Mouse (Mus musculus) mouse trophoblast stem cell (cell line): ENCODE results near the gene Als2cl.

Experiments
- in situ Hi-C, 2 experiments: fragments of 300-500 bp; cut with MseI, MboI; formaldehyde crosslinking; loops; 2 replicates in 1 of 2; 3 replicates in 1 of 2; pipeline ENCODE4 v1.15.1; 2025

Als2cl gene

DNA sequence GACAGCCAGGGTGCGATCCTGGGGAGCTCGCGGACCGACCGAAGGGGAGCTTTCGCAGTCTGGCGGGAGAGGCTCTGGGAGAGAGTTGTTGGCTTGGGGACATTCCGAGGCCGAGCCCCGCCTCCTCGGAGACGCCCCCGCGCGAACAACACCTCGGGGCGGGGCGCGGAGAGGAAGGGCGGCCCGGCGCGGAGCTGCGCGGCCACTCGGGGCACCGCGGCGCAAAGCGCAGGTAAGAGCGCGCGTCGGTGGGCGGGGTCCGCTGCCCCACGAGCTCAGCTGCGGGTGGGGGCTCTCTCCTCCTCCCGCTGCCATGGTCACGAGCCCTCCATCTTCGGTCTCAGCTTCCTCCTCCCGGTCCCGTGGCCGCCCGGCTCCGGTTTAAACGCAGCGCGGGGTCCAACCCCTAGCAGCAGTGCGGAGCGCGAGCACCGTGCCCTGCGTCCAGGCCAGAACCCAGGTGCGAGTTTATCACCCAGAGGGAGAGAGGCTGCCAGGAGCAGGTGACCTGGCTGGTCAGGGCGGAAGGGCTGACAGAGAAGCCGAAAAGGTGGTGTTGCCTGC lies 410 bp downstream of the Als2cl start, which contains the start of gene Tmie:
Tmie (minus strand) TSS at position 116 of the 564 bp plus-strand sequence.
- in situ Hi-C loops: loop anchor here (10.0 kb wide), 2 partner anchors 95 to 155 kb away; no protein-coding TSS in a partner anchor

- in situ Hi-C loops: no loop called here
Measured at GRCm38 (mm10) chr9:110880772-110881171, 1.1 kb downstream of the Als2cl start.

- in situ Hi-C loops: no loop called here
Measured at GRCm38 (mm10) chr9:110881953-110882352, 2.3 kb downstream of the Als2cl start.

DNA sequence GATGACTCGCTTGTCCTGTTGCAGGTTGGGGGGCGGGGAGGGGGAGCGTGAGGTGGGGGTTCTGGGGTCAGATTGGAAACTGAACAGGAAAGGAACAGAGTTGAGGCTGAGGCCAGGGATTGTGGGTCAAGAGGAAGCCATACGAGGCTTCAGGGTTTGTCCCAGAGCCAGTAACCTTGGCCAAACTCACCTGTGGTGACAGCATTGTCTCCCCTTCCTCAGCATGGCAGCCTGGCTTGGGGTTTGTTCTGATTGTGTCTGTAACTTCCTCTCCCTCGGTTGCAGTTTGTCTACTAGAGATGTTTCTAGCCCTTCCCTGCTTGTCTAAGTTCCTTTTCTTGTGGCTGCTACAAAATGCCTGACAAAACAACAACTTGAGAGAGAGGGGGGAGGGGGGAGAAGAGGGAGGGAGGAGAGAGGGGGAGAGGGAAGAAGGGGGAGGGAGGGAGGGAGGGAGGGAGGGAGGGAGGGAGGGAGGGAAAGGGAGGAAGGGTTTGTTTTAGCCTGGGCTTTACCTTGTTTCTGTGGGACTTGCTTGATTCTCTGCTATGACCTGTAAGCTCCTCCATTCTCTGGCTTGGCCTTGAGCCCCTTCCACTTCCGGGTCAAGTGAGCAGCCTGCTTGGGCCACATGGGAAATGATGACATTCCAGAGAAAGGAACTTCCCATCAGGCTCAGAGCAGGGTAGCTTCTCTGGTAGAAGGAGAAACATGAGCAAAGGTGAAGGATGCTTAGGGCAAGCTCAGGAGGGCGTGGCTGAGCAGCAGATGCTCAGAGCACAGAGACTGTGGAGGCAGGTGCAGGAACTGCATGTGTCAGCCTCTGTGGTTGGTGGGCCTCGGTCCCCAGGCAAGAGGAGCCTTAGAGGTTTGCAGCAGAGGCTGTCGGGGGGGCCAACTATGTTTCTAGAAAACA lies 8.0 kb downstream of the Als2cl start:
- in situ Hi-C loops: no loop called here

- in situ Hi-C loops: no loop called here
Measured at GRCm38 (mm10) chr9:110888935-110889334, 9.3 kb downstream of the Als2cl start.

DNA sequence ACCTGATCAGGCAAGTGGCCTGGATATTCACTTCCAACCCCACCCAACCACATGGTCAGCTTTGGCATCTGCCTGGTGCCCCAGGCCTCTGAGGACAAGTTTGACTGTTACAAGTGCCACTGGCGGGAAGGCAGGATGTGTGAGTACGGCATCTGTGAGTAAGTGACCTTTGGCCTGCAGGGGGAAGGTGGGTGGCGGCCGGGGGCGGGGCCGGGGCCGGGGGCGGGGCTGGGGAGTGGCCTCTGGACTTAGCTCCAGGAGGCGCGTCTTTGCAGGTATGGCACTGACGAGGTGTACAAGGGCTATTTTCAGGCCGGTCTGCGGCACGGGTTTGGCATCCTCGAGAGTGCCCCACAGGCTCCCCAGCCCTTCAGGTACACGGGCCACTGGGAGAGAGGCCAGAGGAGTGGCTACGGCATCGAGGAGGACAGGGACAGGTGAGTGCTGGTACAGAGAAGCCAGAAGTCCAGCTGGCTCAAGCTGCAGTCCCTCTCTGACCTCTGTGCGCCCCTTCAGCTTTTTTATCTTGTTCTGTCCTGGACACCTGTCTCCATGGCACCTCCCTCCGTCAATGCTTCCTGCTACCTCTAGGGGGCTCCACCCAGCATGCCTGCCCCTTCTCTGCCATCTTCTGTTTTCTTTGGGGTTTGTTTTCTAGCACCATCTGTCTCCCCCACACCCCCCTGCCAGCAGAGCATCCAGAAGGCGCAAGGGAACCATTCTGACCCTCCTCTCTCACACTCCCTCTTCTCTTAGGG lies 10.5 kb downstream of the Als2cl start:
- in situ Hi-C loops: no loop called here

DNA sequence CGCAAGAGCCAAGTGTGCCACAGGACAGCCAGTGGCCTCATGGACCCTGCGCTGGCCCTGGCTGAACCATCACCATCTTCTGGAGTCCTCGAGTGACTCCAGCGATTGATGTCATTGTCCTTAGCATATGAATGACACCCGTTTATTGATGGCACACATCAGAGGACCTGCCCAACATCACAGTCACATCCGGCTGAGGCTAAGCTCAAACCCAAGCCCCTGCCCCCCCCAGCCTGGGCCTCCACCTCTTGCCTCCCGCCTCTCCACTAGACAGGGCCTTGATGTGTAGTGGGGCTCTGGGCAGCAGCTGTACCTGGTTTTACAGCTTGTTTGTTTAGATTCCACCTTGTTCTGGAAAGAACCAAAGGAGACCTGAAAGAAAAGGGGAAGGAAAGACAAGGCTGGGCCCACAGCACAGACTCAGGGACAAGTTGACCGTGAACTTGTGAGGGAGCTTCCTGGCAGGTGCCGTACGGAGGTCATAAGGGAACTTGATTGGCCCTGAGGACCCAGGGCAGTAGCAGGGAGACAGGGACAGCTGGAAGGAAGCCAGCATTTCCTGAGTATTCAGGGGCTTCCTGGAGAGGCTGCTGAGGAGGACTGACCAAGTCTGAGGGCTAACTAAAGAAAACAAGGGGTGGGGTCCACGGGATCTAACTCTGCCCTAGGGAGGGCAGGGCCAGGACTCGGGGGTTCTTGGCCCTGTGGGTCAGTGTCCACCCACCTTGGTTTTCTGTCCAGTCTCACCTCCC lies 11.6 kb downstream of the Als2cl start:
- in situ Hi-C loops: no loop called here

GRCm38 (mm10) chr9:110892552-110892951 lies 12.9 kb downstream of the Als2cl start:
- in situ Hi-C loops: no loop called here

- in situ Hi-C loops: no loop called here
Measured at GRCm38 (mm10) chr9:110893429-110893828, 13.8 kb downstream of the Als2cl start.

- in situ Hi-C loops: no loop called here
Measured at GRCm38 (mm10) chr9:110895507-110895906, 15.8 kb downstream of the Als2cl start.

- in situ Hi-C loops: no loop called here
Measured at GRCm38 (mm10) chr9:110895994-110896393, 16.3 kb downstream of the Als2cl start.

- in situ Hi-C loops: no loop called here
Measured at GRCm38 (mm10) chr9:110896595-110896994, 16.9 kb downstream of the Als2cl start.

DNA sequence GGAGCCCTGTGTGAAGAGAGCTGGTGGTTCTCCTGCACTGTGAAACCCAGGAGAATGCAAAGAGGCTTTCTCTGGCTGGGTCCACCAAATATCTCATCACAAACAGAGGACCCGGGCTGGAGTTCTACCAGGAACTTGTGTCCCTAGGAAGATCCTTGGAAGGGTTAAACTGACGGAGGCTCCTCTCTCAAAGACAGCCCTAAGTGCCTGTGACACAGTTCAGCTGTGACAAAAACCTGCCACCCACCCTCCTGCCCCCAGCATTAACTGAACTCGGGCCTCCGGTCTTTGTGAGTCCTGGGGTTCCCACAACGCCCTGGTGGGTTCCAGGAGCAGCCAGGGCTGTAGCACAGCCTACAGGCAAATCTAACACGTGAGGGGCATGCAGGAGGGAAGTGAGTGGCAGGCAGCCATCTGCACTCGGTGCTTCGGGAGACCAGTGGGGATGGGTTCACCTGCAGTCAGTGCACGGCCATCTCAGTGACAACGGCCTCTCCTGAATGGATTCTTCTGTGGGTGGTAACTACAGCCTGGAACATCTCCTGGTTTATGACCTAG lies 19.9 kb downstream of the Als2cl start:
- in situ Hi-C loops: no loop called here

- in situ Hi-C loops: no loop called here
Measured at GRCm38 (mm10) chr9:110901204-110901603, 21.5 kb downstream of the Als2cl start.

DNA sequence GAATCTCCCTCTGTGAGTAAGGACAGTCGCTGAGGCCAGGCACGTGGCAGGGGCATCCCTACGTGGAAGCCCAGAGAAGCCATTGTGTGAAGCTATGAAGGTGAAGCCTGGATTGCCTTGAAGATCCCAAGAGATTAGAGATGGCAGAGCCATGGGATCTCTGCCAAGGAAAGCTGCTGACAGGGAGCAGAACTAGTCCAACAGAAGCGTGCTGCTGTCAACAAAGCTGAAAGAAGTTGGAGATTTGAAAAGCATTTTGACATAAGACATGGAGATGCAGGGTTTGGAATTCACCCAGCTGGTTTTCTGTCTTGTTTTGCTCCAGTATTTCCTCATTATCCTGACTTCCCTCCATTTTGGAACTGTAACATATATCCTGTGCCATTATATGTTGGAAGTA lies 22.6 kb downstream of the Als2cl start:
- in situ Hi-C loops: no loop called here

GRCm38 (mm10) chr9:110907201-110907837 lies 27.6 kb downstream of the Als2cl start:
- in situ Hi-C loops: no loop called here

- in situ Hi-C loops: no loop called here
Measured at GRCm38 (mm10) chr9:110907838-110908630, 28.4 kb downstream of the Als2cl start.

DNA sequence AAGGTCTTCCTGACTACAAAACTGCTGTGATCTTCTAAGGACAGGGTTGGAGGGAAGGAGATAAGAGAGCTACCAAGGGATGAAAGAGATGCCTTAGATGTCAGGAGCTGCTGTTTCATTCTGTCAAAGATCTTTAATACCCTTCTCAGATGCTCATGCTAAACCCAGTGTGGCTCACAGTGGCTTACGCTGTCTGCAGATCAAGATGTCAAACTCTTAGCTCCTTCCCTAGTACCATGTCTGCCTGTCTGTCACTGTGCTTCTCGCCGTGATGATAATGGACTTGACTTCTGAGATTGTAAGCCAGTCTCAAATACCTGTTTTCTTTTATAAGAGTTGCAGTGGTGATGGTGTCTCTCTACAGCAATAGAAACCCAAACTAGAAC lies 29.0 kb downstream of the Als2cl start:
- in situ Hi-C loops: no loop called here

DNA sequence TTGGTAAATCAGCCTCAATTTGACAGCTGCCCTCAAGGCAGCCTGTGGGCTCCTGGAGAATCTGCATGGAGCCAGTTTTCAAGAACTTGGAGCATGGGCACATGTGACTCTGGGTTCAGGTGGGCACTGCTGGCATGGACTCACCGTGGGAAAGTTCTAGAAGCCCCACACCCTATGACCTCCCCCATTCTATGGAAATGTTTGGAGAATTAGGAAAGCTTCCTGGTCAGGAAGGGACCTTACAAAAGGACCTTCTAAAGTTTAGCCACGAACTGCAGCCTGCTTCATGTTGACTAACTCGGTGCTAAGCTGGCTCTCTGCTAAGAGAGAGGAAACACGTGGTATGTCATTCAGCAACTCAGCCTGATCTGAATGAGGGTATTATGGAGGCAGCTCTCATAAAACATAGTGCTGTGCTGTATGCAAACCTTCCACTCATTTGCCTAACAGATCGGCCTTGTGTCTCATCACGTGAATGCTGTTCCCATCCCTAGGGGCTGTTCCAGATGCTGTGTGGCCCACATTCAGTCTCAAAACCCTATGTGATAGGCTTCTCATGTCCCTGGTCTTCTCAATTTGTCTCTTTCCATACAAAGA lies 29.8 kb downstream of the Als2cl start:
- in situ Hi-C loops: no loop called here
